Mouse (Mus musculus) neural tube, embryonic 13.5 days (tissue): Measurements from ENCODE around the gene Hcfc1. TPM values are rescaled to one million over a fixed set of nuclear protein-coding genes. Genes with fewer than 3 reads are reported as not detected.

Experiments used
- ATAC-seq: fragments of 200-750 bp; cut with Nextera tagmentation; 2 replicates; pipeline ENCODE4 v1.8.0; 2017; ENCODE audit warnings: low read depth, mild to moderate bottlenecking, moderate TSS enrichment, moderate library complexity
- H3K27ac ChIP-seq: fragments of 300-500 bp; sonication (generic); replicated peaks from 2 replicates; pipeline ENCODE4 v1.5.1; 2015; ENCODE audit warnings: moderate library complexity, mild to moderate bottlenecking, inconsistent platforms
- H3K27me3 ChIP-seq: fragments of 300-500 bp; sonication (generic); 2 replicates; pipeline ENCODE4 v1.6.1; 2015; ENCODE audit warnings: mild to moderate bottlenecking, inconsistent platforms
- H3K36me3 ChIP-seq: fragments of 300-500 bp; sonication (generic); 2 replicates; pipeline ENCODE4 v1.6.1; 2015; ENCODE audit warnings: mild to moderate bottlenecking, inconsistent platforms
- H3K4me1 ChIP-seq: fragments of 300-500 bp; sonication (generic); replicated peaks from 2 replicates; pipeline ENCODE4 v1.6.1; 2015; ENCODE audit warnings: inconsistent platforms
- H3K4me2 ChIP-seq: fragments of 300-500 bp; sonication (generic); 2 replicates; pipeline ENCODE4 v1.6.1; 2015; ENCODE audit warnings: inconsistent platforms, mild to moderate bottlenecking, moderate library complexity
- H3K4me3 ChIP-seq: fragments of 300-500 bp; sonication (generic); 2 replicates; pipeline ENCODE4 v1.5.1; 2015; ENCODE audit warnings: mild to moderate bottlenecking, inconsistent platforms
- H3K9ac ChIP-seq: fragments of 300-500 bp; sonication (generic); 2 replicates; pipeline ENCODE4 v1.6.1; 2015; ENCODE audit warnings: moderate library complexity, mild to moderate bottlenecking, inconsistent platforms
- H3K9me3 ChIP-seq: fragments of 300-500 bp; sonication (generic); 2 replicates; pipeline ENCODE4 v1.6.1; 2016; ENCODE audit warnings: inconsistent platforms
- WGBS: fragments of 180-500 bp; shearing (Covaris S2); methylation state at CpG from one replicate; pipeline ENCODE4 v1.1.7; 2015; 5-methylcytosine and 5-hydroxymethylcytosine counted together
- polyA plus RNA-seq: library from polyadenylated mRNA; unstranded; fragments of >200 nt; fragmentation: Nextera tagmentation; extraction: Ambion mirVana; gene quantifications from 2 replicates; pipeline ENCODE4 v1.2.1, GENCODE M21; 2015

The Hcfc1 gene
- polyA plus RNA-seq, 1 experiment from 2014 or later = 48.9 TPM

- Histone ChIP-seq H3K27ac (no peak overlapping the region), H3K4me3 (no peak overlapping the region), H3K36me3 (no peaks in the 10 kb centered on the region), H3K4me2 (no peak overlapping the region), H3K27me3 (no peaks in the 10 kb centered on the region), H3K4me1 (no peaks in the 10 kb centered on the region), H3K9ac (no peak overlapping the region), H3K9me3 (no peaks in the 10 kb centered on the region)
- ATAC-seq = no peak
- WGBS = 71% methylated on average over 3 of the region's 3 CpGs
Measured at GRCm38 (mm10) chrX:73897959-73898358, 68.2 kb downstream of the Hcfc1 start.

- Histone ChIP-seq H3K4me3 (no peak within 1 kb of the TSS), H3K9ac (no peak within 1 kb of the TSS), H3K27me3 (no peaks in the 10 kb centered on the region), H3K36me3 (no peaks in the 10 kb centered on the region), H3K9me3 (no peaks in the 10 kb centered on the region), H3K4me1 (no peaks in the 10 kb centered on the region), H3K4me2 (no peak within 1 kb of the TSS), H3K27ac (no peak within 1 kb of the TSS)
- ATAC-seq = no peak
- WGBS = 25% methylated on average over 2 of the region's 2 CpGs
Measured at GRCm38 (mm10) chrX:73895719-73896118, 70.4 kb downstream of the Hcfc1 start, which contains the start of gene L1cam. L1cam (minus strand) TSS chrX:73896105.

- no peaks in the 10 kb centered on the region for H3K27me3 ChIP-seq
- no peak overlapping the region for H3K4me2 ChIP-seq
- H3K9ac ChIP-seq = no peak overlapping the region
- H3K36me3 ChIP-seq = no peaks in the 10 kb centered on the region
- H3K27ac ChIP-seq = no peak overlapping the region
- no peak overlapping the region for H3K4me3 ChIP-seq
- H3K4me1 ChIP-seq = no peaks in the 10 kb centered on the region
- H3K9me3 ChIP-seq = no peaks in the 10 kb centered on the region
- WGBS = 92% methylated on average over 14 of the region's 14 CpGs
- ATAC-seq = no peak
Measured at GRCm38 (mm10) chrX:73892833-73893232, 73.3 kb downstream of the Hcfc1 start.

Other genes starting within 250 kb of the Hcfc1 start
- gene Abcd1, start 249.8 kb downstream of the Hcfc1 start, polyA plus RNA-seq = 10.3 and 11.1 TPM in 2 replicates
- gene Plxnb3, start 209.3 kb downstream of the Hcfc1 start, polyA plus RNA-seq = 0.50 and 0.73 TPM in 2 replicates
- 2.6 and 5.1 TPM in 2 replicates for gene Srpk3, start 192.0 kb downstream of the Hcfc1 start, polyA plus RNA-seq
- 226 and 232 TPM in 2 replicates for gene Idh3g, start 179.5 kb downstream of the Hcfc1 start, polyA plus RNA-seq
- gene Ssr4, start 179.3 kb downstream of the Hcfc1 start, polyA plus RNA-seq = 144 and 160 TPM in 2 replicates
- gene Pdzd4, start 141.4 kb downstream of the Hcfc1 start, polyA plus RNA-seq = 2.6 and 3.2 TPM in 2 replicates
- 0.14 and 0.15 TPM in 2 replicates for gene Avpr2, start 74.3 kb downstream of the Hcfc1 start, polyA plus RNA-seq
- gene L1cam, start 70.3 kb downstream of the Hcfc1 start, polyA plus RNA-seq = 97.6 and 98.7 TPM in 2 replicates
- 2.8 and 3.2 TPM in 2 replicates for gene Arhgap4, start 44.5 kb downstream of the Hcfc1 start, polyA plus RNA-seq
- gene Naa10, start 44.4 kb downstream of the Hcfc1 start, polyA plus RNA-seq = 97.3 and 112 TPM in 2 replicates
- gene Renbp, start 35.5 kb downstream of the Hcfc1 start, polyA plus RNA-seq = 13.2 and 14.3 TPM in 2 replicates
- gene Irak1, start 57.6 kb upstream of the Hcfc1 start, polyA plus RNA-seq = 39.9 and 45.4 TPM in 2 replicates
- gene Opn1mw, start 161.1 kb upstream of the Hcfc1 start, polyA plus RNA-seq = not detected in 2 replicates
- 12.9 and 15.4 TPM in 2 replicates for gene Mecp2, start 169.0 kb upstream of the Hcfc1 start, polyA plus RNA-seq
- not detected in 2 replicates for gene Tex28, start 201.5 kb upstream of the Hcfc1 start, polyA plus RNA-seq
- 0.07 TPM in 1 of 2 replicates, not detected in the other for gene Tktl1, start 210.9 kb upstream of the Hcfc1 start, polyA plus RNA-seq